Mouse (Mus musculus) forebrain, embryonic 16.5 days (tissue): ENCODE measurements at regions not wholly inside any gene's neighbourhood (a gene's known extent, or its start where the extent isn't known, plus 50 kb on each side); places are given as distances from the start of the nearest gene placed in this dataset.

Experiments used
- ATAC-seq: fragments of 200-750 bp; cut with Nextera tagmentation; 2 replicates; pipeline ENCODE4 v1.8.0; 2017; ENCODE audit warnings: mild to moderate bottlenecking, moderate library complexity
- H3K27ac ChIP-seq: fragments of 300-500 bp; sonication (generic); 2 replicates; pipeline ENCODE4 v1.5.1; 2014; ENCODE audit warnings: low read length, control low read depth
- H3K27me3 ChIP-seq: fragments of 300-500 bp; sonication (generic); replicated peaks from 2 replicates; pipeline ENCODE4 v1.6.1; 2014; ENCODE audit warnings: low read length; ENCODE audit not compliant: control insufficient read depth, insufficient read depth
- H3K36me3 ChIP-seq: fragments of 300-500 bp; sonication (generic); 2 replicates; pipeline ENCODE4 v1.6.1; 2014; ENCODE audit not compliant: control insufficient read depth, insufficient read depth
- H3K4me1 ChIP-seq: fragments of 300-500 bp; sonication (generic); replicated peaks from 2 replicates; pipeline ENCODE4 v1.6.1; 2014; ENCODE audit warnings: low read length; ENCODE audit not compliant: control insufficient read depth, insufficient read depth
- H3K4me2 ChIP-seq: fragments of 300-500 bp; sonication (generic); 2 replicates; pipeline ENCODE4 v1.6.1; 2014; ENCODE audit warnings: mild to moderate bottlenecking, low read length, control low read depth
- H3K4me3 ChIP-seq: fragments of 300-500 bp; sonication (generic); replicated peaks from 2 replicates; pipeline ENCODE4 v1.5.1; 2014; ENCODE audit warnings: mild to moderate bottlenecking, low read length, control low read depth
- H3K9ac ChIP-seq: fragments of 300-500 bp; sonication (generic); replicated peaks from 2 replicates; pipeline ENCODE4 v1.6.1; 2014; ENCODE audit warnings: low read depth, low read length, control low read depth
- H3K9me3 ChIP-seq: fragments of 300-500 bp; sonication (generic); 2 replicates; pipeline ENCODE4 v1.6.1; 2016; ENCODE audit warnings: low read length; ENCODE audit not compliant: control insufficient read depth
- WGBS: fragments of 180-500 bp; shearing (Covaris S2); extraction: QIAGEN DNeasy Blood & Tissue Kit; methylation state at CpG from one replicate; pipeline ENCODE4 v1.1.7; 2014; 5-methylcytosine and 5-hydroxymethylcytosine counted together

DNA sequence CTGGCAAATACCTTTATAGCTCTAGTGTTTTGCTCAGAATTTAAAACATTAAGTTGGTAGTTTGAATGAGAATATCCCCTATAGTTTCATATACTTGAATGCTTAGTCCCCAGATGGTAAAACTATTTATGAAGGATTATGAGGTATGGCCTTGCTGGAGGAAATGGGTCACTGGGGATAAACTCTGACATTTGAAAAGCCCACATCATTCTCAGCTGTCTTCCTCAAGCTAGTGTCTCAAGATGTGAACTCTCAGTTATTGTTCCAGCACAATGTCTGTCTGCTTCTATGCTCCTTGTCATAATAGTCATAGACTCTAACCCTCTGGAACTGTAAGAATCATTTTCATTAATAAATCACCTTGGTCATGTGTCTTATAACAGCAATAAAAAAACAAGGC, 2004.1 kb upstream of the Gm8797 start:
- Histone ChIP-seq H3K4me1 (no peaks in the 10 kb centered on the region), H3K27ac (no peak overlapping the region), H3K4me2 (no peak overlapping the region), H3K4me3 (no peak overlapping the region), H3K9me3 (no peaks in the 10 kb centered on the region), H3K36me3 (no peaks in the 10 kb centered on the region), H3K9ac (no peak overlapping the region), H3K27me3 (no peaks in the 10 kb centered on the region)
- no peak for ATAC-seq

DNA sequence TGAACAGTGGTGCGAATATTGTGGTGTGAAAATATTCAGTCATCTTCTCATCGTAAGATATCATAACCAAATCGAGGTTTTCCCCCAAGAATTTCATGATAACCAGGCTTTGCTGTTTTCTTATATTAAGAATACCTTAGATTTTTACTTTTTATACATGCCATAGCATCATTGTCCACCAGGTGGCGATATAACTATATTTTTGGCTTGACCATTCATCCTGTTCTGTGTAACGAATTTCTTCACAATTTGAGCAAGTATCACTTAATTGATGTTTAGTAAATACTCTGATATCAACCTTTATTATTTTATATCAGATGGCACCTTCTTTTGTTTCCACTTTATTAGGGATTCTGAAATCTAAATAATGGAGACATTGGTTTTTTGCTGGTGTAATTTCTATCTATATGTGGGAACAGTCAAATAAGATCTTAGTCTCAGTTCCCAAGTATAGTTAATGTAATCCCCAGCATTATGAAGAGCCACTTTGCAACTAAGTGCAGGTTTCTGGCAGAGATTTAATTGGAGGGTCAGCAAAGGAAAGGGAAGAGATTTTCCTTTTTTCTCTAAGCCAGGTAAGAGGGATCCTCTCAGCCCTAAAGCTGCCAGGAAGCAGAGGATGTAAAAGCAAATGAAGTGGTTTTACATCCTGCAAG, 1998.9 kb upstream of the Gm8797 start:
- no peak overlapping the region for H3K4me3 ChIP-seq
- 0 out of 2 replicates have a peak overlapping the region, but pooled peaks have one; percentile 9 for H3K9ac ChIP-seq
- H3K27ac ChIP-seq = no peak overlapping the region
- no peak overlapping the region for H3K4me2 ChIP-seq
- H3K27me3 ChIP-seq = no peaks in the 10 kb centered on the region
- no peaks in the 10 kb centered on the region for H3K4me1 ChIP-seq
- H3K9me3 ChIP-seq = no peaks in the 10 kb centered on the region
- ATAC-seq = peak; percentile 61; the same call in 1 of the 2 replicates
- WGBS = 8% methylated on average over 5 of the region's 5 CpGs
- H3K36me3 ChIP-seq = no peaks in the 10 kb centered on the region

DNA sequence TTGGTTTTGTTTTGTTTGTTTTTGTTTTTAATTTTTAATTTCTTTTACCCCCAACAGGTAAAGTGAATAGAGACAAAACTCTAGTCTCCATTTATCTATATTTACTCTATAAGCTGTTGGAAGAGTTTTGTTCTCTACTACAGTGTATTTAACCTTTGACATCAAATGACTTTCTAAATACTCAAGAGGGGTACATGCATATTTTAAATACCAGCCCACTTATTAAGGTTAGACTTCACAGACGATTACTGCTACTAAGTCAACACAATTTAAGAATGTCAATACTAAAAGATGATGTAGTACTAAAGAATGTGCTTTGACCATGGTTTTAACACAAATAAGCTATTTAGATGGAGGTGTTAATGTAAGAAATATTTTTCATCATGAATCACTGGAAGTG, 1989.3 kb upstream of the Gm8797 start:
- no peak overlapping the region for H3K4me2 ChIP-seq
- ATAC-seq = no peak
- H3K4me1 ChIP-seq = no peaks in the 10 kb centered on the region
- no peak overlapping the region for H3K27ac ChIP-seq
- H3K36me3 ChIP-seq = no peaks in the 10 kb centered on the region
- no peaks in the 10 kb centered on the region for H3K27me3 ChIP-seq
- H3K9ac ChIP-seq = no peak overlapping the region
- no peaks in the 10 kb centered on the region for H3K9me3 ChIP-seq
- no peak overlapping the region for H3K4me3 ChIP-seq
- 77% methylated on average over 1 of the region's 1 CpGs for WGBS

GRCm38 (mm10) chr3:3784200-3784599, 1966.4 kb upstream of the Gm8797 start:
- H3K4me1 ChIP-seq = no peaks in the 10 kb centered on the region
- H3K27me3 ChIP-seq = no peaks in the 10 kb centered on the region
- no peak overlapping the region for H3K27ac ChIP-seq
- WGBS = 62% methylated on average over 3 of the region's 3 CpGs
- no peaks in the 10 kb centered on the region for H3K9me3 ChIP-seq
- no peak overlapping the region for H3K4me3 ChIP-seq
- no peak overlapping the region for H3K4me2 ChIP-seq
- peak; percentile 84 for ATAC-seq
- no peak overlapping the region for H3K9ac ChIP-seq
- no peaks in the 10 kb centered on the region for H3K36me3 ChIP-seq

DNA sequence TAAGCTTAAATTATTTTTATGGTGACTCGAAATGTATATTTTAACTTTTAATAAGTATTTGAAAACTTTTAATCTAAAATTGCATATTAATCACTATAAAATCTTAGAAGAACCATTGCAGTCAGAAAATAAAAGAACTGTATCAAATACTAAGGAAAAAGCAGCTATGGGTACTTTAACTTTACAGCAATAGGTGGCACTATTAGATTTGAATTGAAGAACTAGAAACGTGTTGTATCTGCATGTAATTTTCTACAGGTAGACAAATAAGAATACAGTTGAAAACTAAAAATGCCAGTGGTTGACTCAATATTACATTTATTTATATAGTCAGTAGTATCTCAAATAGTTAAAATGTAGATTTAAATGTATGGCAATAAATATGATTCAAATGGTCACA, 1964.6 kb upstream of the Gm8797 start:
- no peak overlapping the region for H3K9ac ChIP-seq
- H3K4me2 ChIP-seq = no peak overlapping the region
- 58% methylated on average over 2 of the region's 2 CpGs for WGBS
- no peak for ATAC-seq
- H3K9me3 ChIP-seq = no peaks in the 10 kb centered on the region
- no peak overlapping the region for H3K4me3 ChIP-seq
- no peak overlapping the region for H3K27ac ChIP-seq
- H3K36me3 ChIP-seq = no peaks in the 10 kb centered on the region
- H3K4me1 ChIP-seq = no peaks in the 10 kb centered on the region
- H3K27me3 ChIP-seq = no peaks in the 10 kb centered on the region

GRCm38 (mm10) chr3:3807821-3808220, 1942.8 kb upstream of the Gm8797 start:
- no peaks in the 10 kb centered on the region for H3K27me3 ChIP-seq
- no peak overlapping the region for H3K27ac ChIP-seq
- H3K36me3 ChIP-seq = no peaks in the 10 kb centered on the region
- no peaks in the 10 kb centered on the region for H3K9me3 ChIP-seq
- H3K4me1 ChIP-seq = no peaks in the 10 kb centered on the region
- H3K4me3 ChIP-seq = no peak overlapping the region
- no peak overlapping the region for H3K4me2 ChIP-seq
- WGBS = 90% methylated on average over 1 of the region's 1 CpGs
- ATAC-seq = no peak
- no peak overlapping the region for H3K9ac ChIP-seq

GRCm38 (mm10) chr3:3829020-3829419, 1921.6 kb upstream of the Gm8797 start:
- Histone ChIP-seq H3K4me3 (no peak overlapping the region), H3K27ac (no peak overlapping the region), H3K36me3 (no peaks in the 10 kb centered on the region), H3K4me1 (no peaks in the 10 kb centered on the region), H3K27me3 (no peaks in the 10 kb centered on the region), H3K9me3 (peaks cover 3% of the 10 kb centered on the region; the same call in 1 of the 2 replicates), H3K9ac (no peak overlapping the region), H3K4me2 (no peak overlapping the region)
- ATAC-seq = no peak
- WGBS = 84% methylated on average over 4 of the region's 4 CpGs

GRCm38 (mm10) chr3:3831411-3832286, 1919.0 kb upstream of the Gm8797 start:
- H3K4me3 ChIP-seq = no peak overlapping the region
- no peak overlapping the region for H3K4me2 ChIP-seq
- 32% methylated on average over 7 of the region's 7 CpGs for WGBS
- no peak overlapping the region for H3K9ac ChIP-seq
- no peaks in the 10 kb centered on the region for H3K36me3 ChIP-seq
- ATAC-seq = peak; percentile 97
- H3K4me1 ChIP-seq = no peaks in the 10 kb centered on the region
- H3K27ac ChIP-seq = no peak overlapping the region
- no peaks in the 10 kb centered on the region for H3K27me3 ChIP-seq
- H3K9me3 ChIP-seq = no peaks in the 10 kb centered on the region
